Mouse (Mus musculus) kidney, adult 2 months (tissue): ENCODE data around the gene Chst8.

Experiments used
- CTCF ChIP-seq: fragments of 200-500 bp; conservative IDR thresholded peaks from 2 replicates; pipeline ENCODE4 v1.5.1; 2011; ENCODE audit warnings: low read depth, mild to moderate bottlenecking, control low read depth, low read length, moderate library complexity, mixed read lengths; ENCODE audit not compliant: insufficient read depth, insufficient read length
- POLR2A ChIP-seq: fragments of 200-500 bp; IDR thresholded peaks from one replicate; pipeline ENCODE4 v1.6.1; 2011; ENCODE audit warnings: low read depth, low read length, control low read depth

DNA sequence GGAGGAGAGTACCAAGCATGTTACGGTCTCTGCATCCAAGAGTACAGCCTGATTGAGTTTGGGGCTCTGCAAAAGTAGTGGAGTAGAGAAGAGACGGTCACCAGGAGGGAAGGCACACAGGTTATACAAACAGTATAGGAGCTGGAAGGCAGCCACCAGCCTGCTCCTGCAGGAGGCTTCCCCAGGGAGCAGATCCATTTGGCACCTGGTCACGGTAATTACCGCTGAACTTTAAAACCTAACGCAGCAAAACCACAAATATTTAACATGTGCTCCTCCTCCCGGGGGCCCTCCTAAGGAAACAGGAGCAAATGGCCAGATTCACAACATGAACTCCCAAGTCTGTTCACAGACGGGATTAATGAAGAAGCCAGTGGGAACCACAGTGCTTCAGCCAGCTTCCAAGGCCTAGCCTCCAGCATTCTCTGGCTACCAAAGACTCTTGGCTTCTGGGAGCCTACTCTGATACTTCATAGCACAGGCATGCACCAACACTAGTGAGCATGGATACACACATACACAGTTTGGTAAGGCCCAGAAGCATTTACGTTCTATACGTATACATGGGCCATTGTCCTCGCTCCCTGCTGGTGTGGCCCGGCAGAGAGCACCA, 97.6 kb downstream of the Chst8 start:
- TF ChIP-seq CTCF (no peak), POLR2A (no peak)
